In the genomic region with DNA sequence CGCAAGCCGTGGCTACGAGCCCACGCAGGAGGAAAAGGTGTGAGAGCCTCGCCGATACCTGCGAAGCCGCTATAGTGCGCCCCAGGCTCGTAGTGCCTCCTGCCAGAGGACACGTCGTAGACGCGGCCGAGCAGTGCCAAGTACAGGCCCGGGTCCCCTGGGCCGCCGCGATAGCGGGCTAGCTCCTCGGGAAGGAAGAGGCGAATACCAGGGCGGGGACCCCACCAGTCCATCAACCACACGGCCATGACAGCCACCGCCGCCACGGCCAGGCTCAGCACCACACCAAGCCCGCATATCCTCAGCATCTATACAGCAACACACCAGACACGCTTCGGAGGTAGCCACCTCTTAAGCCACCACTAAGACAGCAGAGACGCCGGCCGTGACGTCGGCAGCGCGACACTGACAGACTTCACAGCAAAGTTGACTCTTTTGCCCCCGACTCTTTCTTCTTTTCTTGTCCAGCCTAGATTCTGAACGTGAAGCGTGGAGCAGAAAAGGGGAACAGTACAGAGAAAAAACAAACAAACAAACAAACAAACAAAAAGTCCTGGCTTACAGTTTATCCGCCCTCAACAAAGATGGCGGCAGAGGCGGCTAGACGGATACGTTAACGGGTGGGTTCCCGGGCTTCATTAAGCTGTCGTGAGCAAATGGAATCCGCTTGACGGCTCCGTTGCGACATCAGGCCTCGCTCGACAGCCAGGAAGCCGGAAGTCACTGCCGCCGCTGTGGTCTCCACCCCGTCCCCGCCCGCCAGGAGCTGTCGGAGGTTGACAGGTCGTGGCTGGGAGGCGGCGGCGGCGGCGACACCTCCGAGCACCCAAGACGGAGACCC, we compare ENCODE assay signal across 8 mouse cellular contexts. TPM values are rescaled to one million over a fixed set of nuclear protein-coding genes. Genes with fewer than 3 reads are reported as not detected.
DNase-seq lines count a peak whose midpoint lies in the region; ATAC-seq and TF ChIP-seq lines count a peak whose summit lies in the region.

Gene Cyb5d2 (minus strand): TSS at position 688 of the 841 bp plus-strand sequence.
Gene Zzef1 (plus strand): TSS at position 772 of the 841 bp plus-strand sequence.

- H3K27ac ChIP-seq in cortical plate, adult 2 months (ENCODE audit: insufficient read depth, low read length): peak within 1 kb of the TSS; percentile 83

- peak; percentile 92 for DNase-seq in gastrocnemius, adult 8-10 months (ENCODE audit: low spot score in 2 of 2)
- DNase-seq in hindlimb bud, embryonic 11.5 days (ENCODE audit: extremely low spot score, low read depth, low spot score): peak; percentile 88
- DNase-seq in left cerebral cortex, adult 8-10 months (ENCODE audit: low spot score in 2 of 2): peak; percentile 84 to 95
- DNase-seq in right cerebral cortex, postnatal 10 days (ENCODE audit: low spot score in 2 of 2): peak; percentile 96 to 98
- peak; percentile 80 for DNase-seq in urinary bladder, postnatal 25 days (ENCODE audit: low spot score)

- H3K4me3 ChIP-seq in cortical plate, adult 2 months (ENCODE audit: insufficient read depth, low read length): peak within 1 kb of the TSS; percentile 89
- peak within 1 kb of the TSS; percentile 99 for H3K4me3 ChIP-seq in megakaryocyte, embryonic 14.5 days (replicated peaks)

- H3K27me3 ChIP-seq in megakaryocyte, embryonic 14.5 days (replicated peaks): no peaks in the 10 kb centered on the region

- TF ChIP-seq POLR2A in cortical plate, adult 2 months (IDR thresholded peaks at IDR 0.05; ENCODE audit: extremely low read depth, insufficient read depth, low read length): peak; percentile 90

- H3K9me3 ChIP-seq in megakaryocyte, embryonic 14.5 days: no peaks in the 10 kb centered on the region

- peak; percentile 89 for ATAC-seq in activated CD4-positive, CD25-positive, alpha-beta regulatory T cell, adult 4 months

- peaks cover 22% of the 10 kb centered on the region for H3K36me3 ChIP-seq in megakaryocyte, embryonic 14.5 days (replicated peaks; ENCODE audit: low read length)

- no peak for TF ChIP-seq CTCF in cortical plate, adult 2 months (IDR thresholded peaks at IDR 0.05; ENCODE audit: extremely low read depth, insufficient read depth, low read length)

- H3K4me1 ChIP-seq in cortical plate, adult 2 months (ENCODE audit: control insufficient read depth, insufficient read depth, low read length): no peaks in the 10 kb centered on the region; the same call in 1 of the 2 replicates
- peaks cover 57% of the 10 kb centered on the region for H3K4me1 ChIP-seq in megakaryocyte, embryonic 14.5 days

RNA-seq across cellular contexts. Expression of gene Cyb5d2, which starts in this region (rescaled TPM):
- polyA plus RNA-seq in activated CD4-positive, CD25-positive, alpha-beta regulatory T cell, adult 4 months (2017; shearing (Covaris generic)): 1 to 10 TPM; 6.2 to 6.7 TPM
- polyA plus RNA-seq in cortical plate, adult 2 months (2012; rRNA removed): 14.5 and 15.2 TPM in 2 replicates
- total RNA-seq in gastrocnemius, adult 8-10 months (2022): 10 to 100 TPM; 20.2 to 24.0 (median 22.2) TPM
- total RNA-seq in left cerebral cortex, adult 8-10 months (2022): 10 to 100 TPM; 16.9 to 18.6 (median 17.7) TPM
- polyA plus RNA-seq in megakaryocyte, embryonic 14.5 days (2012; ENCODE audit: insufficient read depth, low replicate concordance): 0.34 TPM in 1 of 2 replicates, not detected in the other

RNA-seq across cellular contexts. Expression of gene Zzef1, which starts in this region (rescaled TPM):
- 10 to 100 TPM; 22.1 to 25.8 TPM for polyA plus RNA-seq in activated CD4-positive, CD25-positive, alpha-beta regulatory T cell, adult 4 months (2017; shearing (Covaris generic))
- polyA plus RNA-seq in cortical plate, adult 2 months (2012; rRNA removed): 28.1 and 29.2 TPM in 2 replicates
- 10 to 100 TPM; 10.8 to 13.0 (median 11.8) TPM for total RNA-seq in gastrocnemius, adult 8-10 months (2022)
- 10 to 100 TPM; 39.9 to 45.9 (median 42.9) TPM for total RNA-seq in left cerebral cortex, adult 8-10 months (2022)
- polyA plus RNA-seq in megakaryocyte, embryonic 14.5 days (2012; ENCODE audit: insufficient read depth, low replicate concordance): 8.9 and 9.1 TPM in 2 replicates

Comparison
In these comparisons a context has a peak if more than half of its experiments do, and no peak if none do; other contexts are left out.
1. Peak in every context shown above with its lines: DNase-seq, ATAC-seq, H3K4me3 ChIP-seq and H3K27ac ChIP-seq.